Mouse (Mus musculus) midbrain, embryonic 11.5 days (tissue): ENCODE results near the gene Gm8108. TPM values are rescaled to one million over a fixed set of nuclear protein-coding genes. Genes with fewer than 3 reads are reported as not detected.
"Not testable (repeated sequence)": the region's sequence is repeated elsewhere in the genome, so short reads cannot be mapped to it uniquely, and the experiment has no call there.

Source experiments
- ATAC-seq: fragments of 200-750 bp; cut with Nextera tagmentation; 2 replicates; pipeline ENCODE4 v1.8.0; 2017; ENCODE audit warnings: moderate TSS enrichment, moderate library complexity; ENCODE audit not compliant: low FRiP score
- DNase-seq: peaks from one replicate; pipeline ENCODE4 v3.0.0; 2015; ENCODE audit warnings: low spot score; ENCODE audit errors: missing footprints
- H3K27ac ChIP-seq: fragments of 300-500 bp; sonication (generic); 2 replicates; pipeline ENCODE4 v1.5.1; 2014; ENCODE audit warnings: low read depth, low read length
- H3K27me3 ChIP-seq: fragments of 300-500 bp; sonication (generic); 2 replicates; pipeline ENCODE4 v1.6.1; 2014; ENCODE audit warnings: mild to moderate bottlenecking, low read length, moderate library complexity, mixed read lengths; ENCODE audit not compliant: control insufficient read depth, insufficient read depth
- H3K36me3 ChIP-seq: fragments of 300-500 bp; sonication (generic); 2 replicates; pipeline ENCODE4 v1.6.1; 2014; ENCODE audit warnings: mild to moderate bottlenecking, low read length, moderate library complexity, mixed read lengths; ENCODE audit not compliant: control insufficient read depth, insufficient read depth
- H3K4me1 ChIP-seq: fragments of 300-500 bp; sonication (generic); 2 replicates; pipeline ENCODE4 v1.6.1; 2014; ENCODE audit warnings: low read length; ENCODE audit not compliant: control insufficient read depth, insufficient read depth
- H3K4me2 ChIP-seq: fragments of 300-500 bp; sonication (generic); 2 replicates; pipeline ENCODE4 v1.6.1; 2014; ENCODE audit warnings: mild to moderate bottlenecking, moderate library complexity
- H3K4me3 ChIP-seq: fragments of 300-500 bp; sonication (generic); 2 replicates; pipeline ENCODE4 v1.5.1; 2014; ENCODE audit warnings: low read depth, low read length
- H3K9ac ChIP-seq: fragments of 300-500 bp; sonication (generic); 2 replicates; pipeline ENCODE4 v1.6.1; 2014; ENCODE audit warnings: low read length
- H3K9me3 ChIP-seq: fragments of 300-500 bp; sonication (generic); 2 replicates; pipeline ENCODE4 v1.6.1; 2016; ENCODE audit warnings: low read length; ENCODE audit not compliant: control insufficient read depth
- WGBS: fragments of 180-500 bp; shearing (Covaris S2); extraction: QIAGEN DNeasy Blood & Tissue Kit; methylation state at CpG from one replicate; pipeline ENCODE4 v1.1.7; 2014; 5-methylcytosine and 5-hydroxymethylcytosine counted together
- polyA plus RNA-seq: library from polyadenylated mRNA; unstranded; fragments of >200 nt; fragmentation: Nextera tagmentation; extraction: Ambion mirVana; gene quantifications from 2 replicates; pipeline ENCODE4 v1.2.1, GENCODE M21; 2014

Gm8108 gene
- polyA plus RNA-seq: 0.42 and 1.3 TPM in 2 replicates

- not testable (repeated sequence) for H3K9me3 ChIP-seq, H3K36me3 ChIP-seq, H3K4me1 ChIP-seq, ATAC-seq, H3K27ac ChIP-seq, H3K27me3 ChIP-seq
- Histone ChIP-seq H3K4me3 (peak within 1 kb of the TSS; percentile 29), H3K4me2 (peak within 1 kb of the TSS; percentile 44), H3K9ac (0 out of 2 replicates have a peak within 1 kb of the TSS, but pooled peaks have one; percentile 36)
- WGBS: 2% methylated on average over 28 of the region's 37 CpGs
- peak; percentile 84 for DNase-seq
Observed at GRCm38 (mm10) chr14:4110426-4110825, at the start of gene Gm8108. Gm8108 (plus strand) TSS chr14:4110526.

GRCm38 (mm10) chr14:4083820-4084219 lies 26.5 kb upstream of the Gm8108 start, which contains the start of gene Gm3115:
Gm3115 (plus strand) TSS chr14:4084120.
- not testable (repeated sequence) for H3K27ac ChIP-seq, H3K4me2 ChIP-seq, H3K9me3 ChIP-seq, ATAC-seq, H3K4me3 ChIP-seq, H3K4me1 ChIP-seq, H3K27me3 ChIP-seq, H3K36me3 ChIP-seq, DNase-seq, H3K9ac ChIP-seq
- WGBS: 65% methylated on average over 3 of the region's 3 CpGs

GRCm38 (mm10) chr14:4141646-4142045 lies 31.3 kb downstream of the Gm8108 start:
- not testable (repeated sequence) for H3K27me3 ChIP-seq, DNase-seq, H3K4me3 ChIP-seq, H3K9ac ChIP-seq, H3K27ac ChIP-seq, ATAC-seq, H3K9me3 ChIP-seq, H3K4me2 ChIP-seq, H3K36me3 ChIP-seq, H3K4me1 ChIP-seq
- WGBS: 85% methylated on average over 3 of the region's 4 CpGs

GRCm38 (mm10) chr14:4164730-4165129 lies 54.4 kb downstream of the Gm8108 start, which contains the start of gene Gm3127:
Gm3127 (plus strand) TSS chr14:4165030.
- WGBS: no CpG with 5 or more reads among the region's 2 CpGs
- H3K4me1 ChIP-seq, H3K27me3 ChIP-seq, H3K9me3 ChIP-seq, H3K4me2 ChIP-seq, H3K36me3 ChIP-seq, DNase-seq, ATAC-seq, H3K9ac ChIP-seq, H3K27ac ChIP-seq, H3K4me3 ChIP-seq: not testable (repeated sequence)

GRCm38 (mm10) chr14:4182030-4182429 lies 71.7 kb downstream of the Gm8108 start:
- H3K36me3 ChIP-seq, H3K4me1 ChIP-seq, H3K27ac ChIP-seq, H3K27me3 ChIP-seq, ATAC-seq, H3K9me3 ChIP-seq: not testable (repeated sequence)
- Histone ChIP-seq H3K4me2 (peak overlapping the region; percentile 44), H3K4me3 (peak overlapping the region; percentile 29), H3K9ac (peak overlapping the region; percentile 36; the same call in 1 of the 2 replicates)
- 7% methylated on average over 6 of the region's 14 CpGs for WGBS
- DNase-seq: peak; percentile 72

Other genes starting within 250 kb of the Gm8108 start
- not detected in 2 replicates for gene Gm2916, start 226.4 kb upstream of the Gm8108 start, polyA plus RNA-seq
- gene Gm3029, start 178.8 kb upstream of the Gm8108 start, polyA plus RNA-seq: not detected in 2 replicates
- gene Gm3095, start 147.0 kb upstream of the Gm8108 start, polyA plus RNA-seq: 0.16 TPM in 1 of 2 replicates, not detected in the other
- gene Gm3099, start 112.1 kb upstream of the Gm8108 start, polyA plus RNA-seq: not detected in 2 replicates
- 0.27 and 0.66 TPM in 2 replicates for gene Gm5796, start 86.6 kb upstream of the Gm8108 start, polyA plus RNA-seq
- gene Gm3115, start 26.4 kb upstream of the Gm8108 start, polyA plus RNA-seq: not detected in 2 replicates
- not detected in 2 replicates for gene Gm3127, start 54.5 kb downstream of the Gm8108 start, polyA plus RNA-seq
- 1.1 and 1.4 TPM in 2 replicates for gene Gm2974, start 72.0 kb downstream of the Gm8108 start, polyA plus RNA-seq
- gene Gm3138, start 139.1 kb downstream of the Gm8108 start, polyA plus RNA-seq: not detected in 2 replicates
- not detected in 2 replicates for gene Gm3149, start 206.8 kb downstream of the Gm8108 start, polyA plus RNA-seq
- 0.77 and 1.0 TPM in 2 replicates for gene 2610042L04Rik, start 224.2 kb downstream of the Gm8108 start, polyA plus RNA-seq